Mouse (Mus musculus): ENCODE measurements around the gene Arl6ip5. TPM values are rescaled to one million over a fixed set of nuclear protein-coding genes. Genes with fewer than 3 reads are reported as not detected.

The Arl6ip5 gene
- total RNA-seq, 1 experiment from 2014 or later, result 52.7 TPM

Other genes starting within 250 kb of the Arl6ip5 start
- not detected in 2 replicates for gene Fam19a4, start 150.3 kb upstream of the Arl6ip5 start, total RNA-seq (2017)
- gene Eogt, start 61.5 kb upstream of the Arl6ip5 start, total RNA-seq (2017), result 4.9 and 11.2 TPM in 2 replicates
- 119 and 157 TPM in 2 replicates for gene Tmf1, start 31.6 kb upstream of the Arl6ip5 start, total RNA-seq (2017)
- gene Uba3, start 5.0 kb upstream of the Arl6ip5 start, total RNA-seq (2017), result 79.2 and 109 TPM in 2 replicates
- gene Lmod3, start 42.1 kb downstream of the Arl6ip5 start, total RNA-seq (2017), result not detected in 2 replicates

All from hematopoietic stem cell, adult 5-6 weeks (primary cell).